Mouse (Mus musculus) liver, embryonic 15.5 days (tissue): ENCODE results near the gene Ext2. TPM values are rescaled to one million over a fixed set of nuclear protein-coding genes. Genes with fewer than 3 reads are reported as not detected.

ENCODE experiments used
- ATAC-seq: fragments of 200-750 bp; cut with Nextera tagmentation; 2 replicates; pipeline ENCODE4 v1.8.0; 2017; ENCODE audit warnings: moderate number of reproducible peaks, mild to moderate bottlenecking, moderate library complexity; ENCODE audit not compliant: insufficient read depth
- H3K27ac ChIP-seq: fragments of 300-500 bp; sonication (generic); replicated peaks from 2 replicates; pipeline ENCODE4 v1.5.1; 2015; ENCODE audit warnings: mild to moderate bottlenecking, inconsistent platforms
- H3K27me3 ChIP-seq: fragments of 300-500 bp; sonication (generic); 2 replicates; pipeline ENCODE4 v1.6.1; 2015; ENCODE audit warnings: mild to moderate bottlenecking, inconsistent platforms
- H3K36me3 ChIP-seq: fragments of 300-500 bp; sonication (generic); replicated peaks from 2 replicates; pipeline ENCODE4 v1.6.1; 2015; ENCODE audit warnings: moderate library complexity, mild to moderate bottlenecking, inconsistent platforms
- H3K4me1 ChIP-seq: fragments of 300-500 bp; sonication (generic); replicated peaks from 2 replicates; pipeline ENCODE4 v1.6.1; 2015; ENCODE audit warnings: inconsistent platforms
- H3K4me2 ChIP-seq: fragments of 300-500 bp; sonication (generic); 2 replicates; pipeline ENCODE4 v1.6.1; 2015; ENCODE audit warnings: moderate library complexity, mild to moderate bottlenecking, inconsistent platforms
- H3K4me3 ChIP-seq: fragments of 300-500 bp; sonication (generic); replicated peaks from 2 replicates; pipeline ENCODE4 v1.5.1; 2015; ENCODE audit warnings: mild to moderate bottlenecking, inconsistent platforms
- H3K9ac ChIP-seq: fragments of 300-500 bp; sonication (generic); 2 replicates; pipeline ENCODE4 v1.6.1; 2015; ENCODE audit warnings: moderate library complexity, mild to moderate bottlenecking, inconsistent platforms
- H3K9me3 ChIP-seq: fragments of 300-500 bp; sonication (generic); replicated peaks from 2 replicates; pipeline ENCODE4 v1.6.1; 2016; ENCODE audit warnings: inconsistent platforms
- WGBS: fragments of 180-500 bp; shearing (Covaris S2); methylation state at CpG from one replicate; pipeline ENCODE4 v1.1.7; 2015; ENCODE audit warnings: mixed read lengths; ENCODE audit not compliant: insufficient replicate concordance; 5-methylcytosine and 5-hydroxymethylcytosine counted together
- polyA plus RNA-seq: library from polyadenylated mRNA; unstranded; fragments of >200 nt; fragmentation: Nextera tagmentation; extraction: Ambion mirVana; gene quantifications from 2 replicates; pipeline ENCODE4 v1.2.1, GENCODE M21; 2015

Gene Ext2
- polyA plus RNA-seq, 1 experiment from 2014 or later, result 27.3 TPM

- Histone ChIP-seq H3K27me3 (no peaks in the 10 kb centered on the region), H3K36me3 (no peaks in the 10 kb centered on the region), H3K9me3 (no peaks in the 10 kb centered on the region), H3K4me1 (peaks cover 3% of the 10 kb centered on the region; the same call in 1 of the 2 replicates), H3K27ac (no peak overlapping the region), H3K9ac (no peak overlapping the region), H3K4me2 (no peak overlapping the region), H3K4me3 (no peak overlapping the region)
- ATAC-seq, result no peak
- 74% methylated on average over 8 of the region's 8 CpGs for WGBS
Measured at GRCm38 (mm10) chr2:93737146-93737545, 85.2 kb downstream of the Ext2 start.

- Histone ChIP-seq H3K4me1 (no peaks in the 10 kb centered on the region), H3K27me3 (no peaks in the 10 kb centered on the region), H3K27ac (no peak overlapping the region), H3K9me3 (no peaks in the 10 kb centered on the region), H3K4me3 (no peak overlapping the region), H3K4me2 (no peak overlapping the region), H3K36me3 (peaks cover 8% of the 10 kb centered on the region; the same call in 1 of the 2 replicates), H3K9ac (no peak overlapping the region)
- no peak for ATAC-seq
- WGBS, result 72% methylated on average over 7 of the region's 7 CpGs
Measured at GRCm38 (mm10) chr2:93732658-93733057, 89.7 kb downstream of the Ext2 start.

GRCm38 (mm10) chr2:93729585-93729984 lies 92.8 kb downstream of the Ext2 start:
- WGBS, result 78% methylated on average over 11 of the region's 11 CpGs
- no peak overlapping the region for H3K4me3 ChIP-seq
- no peaks in the 10 kb centered on the region for H3K4me1 ChIP-seq
- H3K9ac ChIP-seq, result no peak overlapping the region
- no peak for ATAC-seq
- peaks cover 8% of the 10 kb centered on the region; the same call in 1 of the 2 replicates for H3K36me3 ChIP-seq
- H3K27me3 ChIP-seq, result no peaks in the 10 kb centered on the region
- H3K4me2 ChIP-seq, result no peak overlapping the region
- no peak overlapping the region for H3K27ac ChIP-seq
- no peaks in the 10 kb centered on the region for H3K9me3 ChIP-seq

- H3K4me1 ChIP-seq, result no peaks in the 10 kb centered on the region; the same call in 1 of the 2 replicates
- H3K27ac ChIP-seq, result 0 out of 2 replicates have a peak overlapping the region, but pooled peaks have one; percentile 19
Measured at GRCm38 (mm10) chr2:93723138-93723744, 99.1 kb downstream of the Ext2 start.

GRCm38 (mm10) chr2:93720956-93721355 lies 101.4 kb downstream of the Ext2 start:
- 61% methylated on average over 1 of the region's 1 CpGs for WGBS
- Histone ChIP-seq H3K27me3 (no peaks in the 10 kb centered on the region), H3K27ac (peak overlapping the region; percentile 4; the same call in 1 of the 2 replicates), H3K4me3 (no peak overlapping the region), H3K4me1 (no peaks in the 10 kb centered on the region; the same call in 1 of the 2 replicates), H3K4me2 (no peak overlapping the region), H3K36me3 (no peaks in the 10 kb centered on the region), H3K9me3 (no peaks in the 10 kb centered on the region), H3K9ac (no peak overlapping the region)
- ATAC-seq, result peak; percentile 70; the same call in 1 of the 2 replicates

More at GRCm38 (mm10) chr2:93723138-93723744, 99.1 kb downstream of the Ext2 start:
- Histone ChIP-seq H3K4me2 (no peak overlapping the region), H3K9ac (no peak overlapping the region), H3K4me3 (no peak overlapping the region), H3K36me3 (no peaks in the 10 kb centered on the region), H3K27me3 (no peaks in the 10 kb centered on the region), H3K9me3 (no peaks in the 10 kb centered on the region)
- ATAC-seq, result no peak
- WGBS, result 67% methylated on average over 2 of the region's 2 CpGs

- no peaks in the 10 kb centered on the region for H3K36me3 ChIP-seq
- WGBS, result 68% methylated on average over 9 of the region's 9 CpGs
- no peak overlapping the region for H3K4me3 ChIP-seq
- ATAC-seq, result no peak
- no peak overlapping the region for H3K9ac ChIP-seq
- no peaks in the 10 kb centered on the region for H3K27me3 ChIP-seq
- H3K9me3 ChIP-seq, result no peaks in the 10 kb centered on the region
- H3K4me1 ChIP-seq, result no peaks in the 10 kb centered on the region; the same call in 1 of the 2 replicates
- no peak overlapping the region for H3K4me2 ChIP-seq
- no peak overlapping the region for H3K27ac ChIP-seq
Measured at GRCm38 (mm10) chr2:93719792-93720675, 102.3 kb downstream of the Ext2 start.

GRCm38 (mm10) chr2:93713267-93713666 lies 109.1 kb downstream of the Ext2 start:
- H3K4me2 ChIP-seq, result no peak overlapping the region
- H3K9ac ChIP-seq, result no peak overlapping the region
- H3K4me3 ChIP-seq, result no peak overlapping the region
- ATAC-seq, result no peak
- no peaks in the 10 kb centered on the region for H3K9me3 ChIP-seq
- no peaks in the 10 kb centered on the region for H3K27me3 ChIP-seq
- no peaks in the 10 kb centered on the region for H3K4me1 ChIP-seq
- H3K36me3 ChIP-seq, result no peaks in the 10 kb centered on the region
- no peak overlapping the region for H3K27ac ChIP-seq

- WGBS, result 70% methylated on average over 3 of the region's 3 CpGs
- Histone ChIP-seq H3K4me2 (no peak overlapping the region), H3K27ac (no peak overlapping the region), H3K27me3 (no peaks in the 10 kb centered on the region), H3K4me3 (no peak overlapping the region), H3K36me3 (no peaks in the 10 kb centered on the region), H3K9me3 (no peaks in the 10 kb centered on the region), H3K9ac (no peak overlapping the region), H3K4me1 (no peaks in the 10 kb centered on the region)
- no peak for ATAC-seq
Measured at GRCm38 (mm10) chr2:93711460-93711859, 110.9 kb downstream of the Ext2 start.

GRCm38 (mm10) chr2:93709696-93710095 lies 112.7 kb downstream of the Ext2 start:
- Histone ChIP-seq H3K36me3 (no peaks in the 10 kb centered on the region), H3K27me3 (no peaks in the 10 kb centered on the region), H3K27ac (no peak overlapping the region), H3K4me1 (no peaks in the 10 kb centered on the region), H3K9me3 (no peaks in the 10 kb centered on the region), H3K4me2 (no peak overlapping the region), H3K4me3 (no peak overlapping the region), H3K9ac (no peak overlapping the region)
- 72% methylated on average over 3 of the region's 3 CpGs for WGBS
- ATAC-seq, result no peak

- ATAC-seq, result no peak
- Histone ChIP-seq H3K27ac (no peak overlapping the region), H3K4me1 (no peaks in the 10 kb centered on the region), H3K9me3 (no peaks in the 10 kb centered on the region), H3K36me3 (no peaks in the 10 kb centered on the region), H3K27me3 (no peaks in the 10 kb centered on the region), H3K4me2 (no peak overlapping the region), H3K4me3 (no peak overlapping the region), H3K9ac (no peak overlapping the region)
- WGBS, result 80% methylated on average over 6 of the region's 6 CpGs
Measured at GRCm38 (mm10) chr2:93709241-93709640, 113.1 kb downstream of the Ext2 start.

GRCm38 (mm10) chr2:93706825-93707224 lies 115.5 kb downstream of the Ext2 start:
- ATAC-seq, result no peak
- WGBS, result 80% methylated on average over 3 of the region's 3 CpGs
- no peaks in the 10 kb centered on the region for H3K4me1 ChIP-seq
- H3K27me3 ChIP-seq, result no peaks in the 10 kb centered on the region
- H3K9me3 ChIP-seq, result no peaks in the 10 kb centered on the region
- H3K9ac ChIP-seq, result no peak overlapping the region
- no peak overlapping the region for H3K4me2 ChIP-seq
- H3K27ac ChIP-seq, result no peak overlapping the region
- H3K36me3 ChIP-seq, result 0 out of 2 replicates have a peak, but pooled peaks cover 2% of the 10 kb centered on the region
- H3K4me3 ChIP-seq, result no peak overlapping the region
